Mouse (Mus musculus) lung, embryonic 14.5 days (tissue): ENCODE results near the gene Traf3ip2. TPM values are rescaled to one million over a fixed set of nuclear protein-coding genes. Genes with fewer than 3 reads are reported as not detected.
A peak's percentile ranks its signal among the peaks of the same experiment; 100 is the strongest.

Experiments used
- ATAC-seq: fragments of 200-750 bp; cut with Nextera tagmentation; 2 replicates; pipeline ENCODE4 v1.8.0; 2017; ENCODE audit warnings: mild to moderate bottlenecking, moderate TSS enrichment, moderate library complexity; ENCODE audit not compliant: insufficient read depth
- DNase-seq: peaks from one replicate; pipeline ENCODE4 v3.0.0-alpha.2; 2015
- H3K27ac ChIP-seq: fragments of 300-500 bp; sonication (generic); 2 replicates; pipeline ENCODE4 v1.5.1; 2014; ENCODE audit warnings: low read depth, mild to moderate bottlenecking, moderate library complexity
- H3K27me3 ChIP-seq: fragments of 300-500 bp; sonication (generic); 2 replicates; pipeline ENCODE4 v1.6.1; 2014; ENCODE audit warnings: low read length, control low read depth; ENCODE audit not compliant: insufficient read depth
- H3K36me3 ChIP-seq: fragments of 300-500 bp; sonication (generic); 2 replicates; pipeline ENCODE4 v1.6.1; 2014; ENCODE audit warnings: control low read depth; ENCODE audit not compliant: insufficient read depth
- H3K4me1 ChIP-seq: fragments of 300-500 bp; sonication (generic); 2 replicates; pipeline ENCODE4 v1.6.1; 2014; ENCODE audit warnings: antibody characterized with exemption, control low read depth; ENCODE audit not compliant: insufficient read depth
- H3K4me2 ChIP-seq: fragments of 300-500 bp; sonication (generic); 2 replicates; pipeline ENCODE4 v1.6.1; 2014; ENCODE audit warnings: mild to moderate bottlenecking
- H3K4me3 ChIP-seq: fragments of 300-500 bp; sonication (generic); 2 replicates; pipeline ENCODE4 v1.5.1; 2014; ENCODE audit warnings: low read depth, low read length
- H3K9ac ChIP-seq: fragments of 300-500 bp; sonication (generic); 2 replicates; pipeline ENCODE4 v1.6.1; 2014
- H3K9me3 ChIP-seq: fragments of 300-500 bp; sonication (generic); 2 replicates; pipeline ENCODE4 v1.6.1; 2016; ENCODE audit warnings: low read depth, low read length, control low read depth
- CTCF ChIP-seq: IDR thresholded peaks from 2 replicates; pipeline ENCODE4 v1.5.1; 2016; ENCODE audit warnings: antibody characterized with exemption, low read depth
- WGBS: fragments of 180-500 bp; shearing (Covaris S2); extraction: QIAGEN DNeasy Blood & Tissue Kit; methylation state at CpG from one replicate; pipeline ENCODE4 v1.1.7; 2014; 5-methylcytosine and 5-hydroxymethylcytosine counted together
- polyA plus RNA-seq: library from polyadenylated mRNA; unstranded; fragments of >200 nt; fragmentation: Nextera tagmentation; extraction: Ambion mirVana; gene quantifications from 2 replicates; pipeline ENCODE4 v1.2.1, GENCODE M21; 2014

The Traf3ip2 gene
- polyA plus RNA-seq, 1 experiment from 2014 or later, result 27.9 TPM

GRCm38 (mm10) chr10:39623806-39624205, 11.1 kb downstream of the Traf3ip2 start:
- H3K4me3 ChIP-seq, result no peak overlapping the region
- H3K27me3 ChIP-seq, result no peaks in the 10 kb centered on the region
- peaks cover 32% of the 10 kb centered on the region for H3K36me3 ChIP-seq
- 75% methylated on average over 6 of the region's 6 CpGs for WGBS
- H3K4me2 ChIP-seq, result no peak overlapping the region
- H3K27ac ChIP-seq, result no peak overlapping the region
- TF ChIP-seq CTCF, result no peak
- peaks cover 23% of the 10 kb centered on the region for H3K4me1 ChIP-seq
- no peaks in the 10 kb centered on the region for H3K9me3 ChIP-seq
- ATAC-seq, result no peak
- H3K9ac ChIP-seq, result no peak overlapping the region
- DNase-seq, result no peak

GRCm38 (mm10) chr10:39624837-39625625, 12.3 kb downstream of the Traf3ip2 start:
- WGBS, result 40% methylated on average over 12 of the region's 12 CpGs
- no peak overlapping the region for H3K4me3 ChIP-seq
- H3K4me2 ChIP-seq, result peak overlapping the region; percentile 20; the same call in 1 of the 2 replicates
- H3K4me1 ChIP-seq, result peaks cover 31% of the 10 kb centered on the region
- peak; percentile 74 for DNase-seq
- H3K36me3 ChIP-seq, result peaks cover 32% of the 10 kb centered on the region
- peak; percentile 16 for TF ChIP-seq CTCF
- H3K9me3 ChIP-seq, result no peaks in the 10 kb centered on the region
- peak overlapping the region; percentile 76 for H3K27ac ChIP-seq
- no peak overlapping the region for H3K9ac ChIP-seq
- no peaks in the 10 kb centered on the region for H3K27me3 ChIP-seq
- no peak for ATAC-seq

GRCm38 (mm10) chr10:39625626-39626260, 13.0 kb downstream of the Traf3ip2 start:
- no peak overlapping the region for H3K9ac ChIP-seq
- TF ChIP-seq CTCF, result no peak
- no peak overlapping the region for H3K4me3 ChIP-seq
- H3K9me3 ChIP-seq, result no peaks in the 10 kb centered on the region
- peaks cover 33% of the 10 kb centered on the region for H3K4me1 ChIP-seq
- no peak overlapping the region for H3K4me2 ChIP-seq
- no peak for ATAC-seq
- H3K27me3 ChIP-seq, result no peaks in the 10 kb centered on the region
- peak overlapping the region; percentile 63; the same call in 1 of the 2 replicates for H3K27ac ChIP-seq
- peaks cover 32% of the 10 kb centered on the region for H3K36me3 ChIP-seq
- no peak for DNase-seq
- WGBS, result 54% methylated on average over 11 of the region's 11 CpGs

GRCm38 (mm10) chr10:39626376-39626775, 13.6 kb downstream of the Traf3ip2 start:
- Histone ChIP-seq H3K27ac (no peak overlapping the region), H3K27me3 (no peaks in the 10 kb centered on the region), H3K4me3 (no peak overlapping the region), H3K9me3 (no peaks in the 10 kb centered on the region), H3K4me2 (no peak overlapping the region), H3K4me1 (peaks cover 38% of the 10 kb centered on the region), H3K36me3 (peaks cover 35% of the 10 kb centered on the region), H3K9ac (no peak overlapping the region)
- no peak for DNase-seq
- no peak for TF ChIP-seq CTCF
- no peak for ATAC-seq
- whole genome bisulfite sequencing, result 78% methylated on average over 12 of the region's 12 CpGs

- ATAC-seq (no peak), DNase-seq (peak; percentile 41)
- H3K27ac ChIP-seq, result peak overlapping the region; percentile 89
- H3K4me1 ChIP-seq, result peaks cover 38% of the 10 kb centered on the region
- no peak overlapping the region for H3K4me3 ChIP-seq
- H3K4me2 ChIP-seq, result no peak overlapping the region
- TF ChIP-seq CTCF, result no peak
- WGBS, result 29% methylated on average over 10 of the region's 10 CpGs
- no peaks in the 10 kb centered on the region for H3K27me3 ChIP-seq
- no peaks in the 10 kb centered on the region for H3K9me3 ChIP-seq
- peaks cover 29% of the 10 kb centered on the region for H3K36me3 ChIP-seq
- H3K9ac ChIP-seq, result no peak overlapping the region
These were observed 16.2 kb downstream of the Traf3ip2 start for GRCm38 (mm10) chr10:39628799-39629517.

- no peak overlapping the region for H3K9ac ChIP-seq
- peak; percentile 93 for ATAC-seq
- H3K4me1 ChIP-seq, result peaks cover 32% of the 10 kb centered on the region
- no peaks in the 10 kb centered on the region for H3K9me3 ChIP-seq
- H3K27ac ChIP-seq, result peak overlapping the region; percentile 89
- peak overlapping the region; percentile 42 for H3K4me2 ChIP-seq
- WGBS, result 23% methylated on average over 18 of the region's 18 CpGs
- H3K4me3 ChIP-seq, result no peak overlapping the region; the same call in 1 of the 2 replicates
- peak; percentile 97 for DNase-seq
- H3K27me3 ChIP-seq, result no peaks in the 10 kb centered on the region
- no peak for TF ChIP-seq CTCF
- H3K36me3 ChIP-seq, result peaks cover 32% of the 10 kb centered on the region
These were observed 17.2 kb downstream of the Traf3ip2 start for GRCm38 (mm10) chr10:39629746-39630552.
